Mouse (Mus musculus) heart, postnatal 25 days (tissue): ENCODE measurements around the gene Ammecr1. TPM values are rescaled to one million over a fixed set of nuclear protein-coding genes. Genes with fewer than 3 reads are reported as not detected.

Source experiments
- DNase-seq: peaks from one replicate; pipeline ENCODE4 v3.0.0; 2022; ENCODE audit warnings: low spot score
- intact Hi-C: fragments of 180-260 bp; cut with DNase I; formaldehyde crosslinking; loops from one replicate; pipeline ENCODE4 v1.15.1; 2025
- microRNA-seq: library from miRNA; unstranded; fragments of <30 nt; microRNA quantifications from one replicate; pipeline ENCODE4 v1.2.0, GENCODE M21; 2022
- total RNA-seq, 2 experiments: library from RNA; stranded (reverse); gene quantifications; 2 replicates each; pipeline ENCODE4 v1.2.3; 2021

Gene Ammecr1
- total RNA-seq, 2 experiments from 2014 or later = 18.9 to 20.6 TPM

- no peak for DNase-seq
- intact Hi-C loops = no loop called here
Measured at GRCm38 (mm10) chrX:142832221-142832620, 134.3 kb downstream of the Ammecr1 start.

GRCm38 (mm10) chrX:142830572-142830971 is 136.0 kb downstream of the Ammecr1 start:
- DNase-seq = no peak
- intact Hi-C loops = no loop called here

DNA sequence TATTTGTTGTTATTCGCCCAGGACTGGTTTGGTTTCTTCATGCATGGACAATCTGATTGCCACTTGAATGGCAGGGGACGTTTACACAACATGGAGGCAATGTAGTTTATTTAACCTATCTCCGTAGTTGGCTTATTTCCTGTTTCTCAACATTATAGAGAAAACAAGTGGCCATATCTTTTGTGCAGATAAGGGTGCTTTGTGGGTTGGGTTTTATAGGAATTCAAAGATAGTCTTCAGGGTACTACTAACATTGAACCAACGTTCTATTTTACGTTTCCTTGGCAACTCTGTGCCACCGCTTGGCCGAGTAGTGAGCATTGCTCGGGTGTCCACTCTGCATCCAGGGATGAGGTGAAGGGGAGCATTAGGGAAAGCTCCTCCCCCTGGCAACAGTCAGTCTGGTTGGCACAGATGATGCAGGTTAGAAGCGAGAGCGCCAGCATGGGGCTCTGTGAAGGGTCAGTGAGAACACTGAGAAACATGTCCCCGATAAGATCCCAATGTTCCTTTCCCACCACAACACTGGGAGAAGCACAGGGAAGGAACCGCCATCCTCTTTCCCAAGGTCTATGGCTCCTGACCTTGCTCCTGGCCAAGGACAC is 136.6 kb downstream of the Ammecr1 start:
- DNase-seq = no peak
- intact Hi-C loops = no loop called here

GRCm38 (mm10) chrX:142829267-142829666 is 137.3 kb downstream of the Ammecr1 start:
- intact Hi-C loops = no loop called here
- no peak for DNase-seq

DNA sequence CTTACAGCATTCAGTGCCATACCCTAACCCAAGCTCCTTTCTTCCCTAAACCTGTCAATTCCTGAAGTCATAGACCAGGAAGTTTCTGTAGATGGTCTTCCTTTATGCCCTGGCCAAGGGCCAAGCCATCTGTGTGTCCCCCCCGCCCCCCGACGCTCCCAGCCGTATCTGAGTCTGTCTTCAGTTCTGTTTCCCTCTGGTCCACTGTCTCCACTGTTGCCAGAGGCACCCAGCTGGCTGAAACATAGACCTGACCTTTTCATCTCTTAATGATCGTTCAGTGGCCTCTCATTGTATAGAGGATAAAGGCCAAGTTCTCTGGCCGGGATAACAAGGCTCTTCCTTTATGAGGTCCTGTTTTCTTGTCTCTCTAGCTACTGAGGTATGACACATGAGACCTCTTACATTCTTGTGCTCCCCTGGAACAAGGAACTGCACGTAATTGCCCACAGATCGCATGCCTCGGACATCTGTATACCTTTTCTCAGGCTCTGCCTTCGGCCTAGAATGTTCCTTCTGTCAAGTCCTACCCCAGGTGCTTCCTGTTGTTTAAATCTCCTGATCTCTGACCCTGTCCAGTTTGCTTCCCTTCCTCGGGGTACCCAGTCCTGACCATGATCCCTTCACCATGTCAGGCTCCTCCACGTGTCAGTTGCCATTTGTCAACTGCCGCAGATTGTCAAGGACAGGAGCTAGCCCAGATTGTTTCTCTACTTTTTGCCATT is 138.2 kb downstream of the Ammecr1 start:
- intact Hi-C loops = no loop called here
- no peak for DNase-seq

GRCm38 (mm10) chrX:142827644-142828043 is 138.9 kb downstream of the Ammecr1 start:
- DNase-seq = no peak
- intact Hi-C loops = no loop called here

DNA sequence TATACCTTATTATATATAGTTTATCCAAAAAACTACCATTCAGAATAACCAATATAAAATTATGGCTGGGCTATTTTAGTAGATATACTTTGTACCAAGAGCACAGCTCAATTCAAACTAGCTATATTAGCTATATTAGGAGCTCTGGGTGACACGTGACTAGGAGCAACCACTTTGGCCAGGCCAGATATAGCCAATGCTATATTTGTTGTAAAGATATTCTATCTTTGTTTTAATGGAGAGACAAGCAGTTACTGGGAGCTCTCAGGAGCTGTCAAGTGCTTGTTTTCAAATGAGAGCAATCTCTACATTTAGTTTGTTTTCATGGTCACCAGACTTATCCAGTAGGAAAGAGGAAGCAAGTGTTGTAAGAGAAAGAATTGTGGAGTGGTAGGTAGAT is 141.2 kb downstream of the Ammecr1 start:
- DNase-seq = no peak
- intact Hi-C loops = no loop called here

GRCm38 (mm10) chrX:142821846-142822245 is 144.7 kb downstream of the Ammecr1 start:
- no peak for DNase-seq
- intact Hi-C loops = no loop called here

- DNase-seq = no peak
- intact Hi-C loops = no loop called here
Measured at GRCm38 (mm10) chrX:142821239-142821638, 145.3 kb downstream of the Ammecr1 start.

GRCm38 (mm10) chrX:142818057-142818682 is 148.4 kb downstream of the Ammecr1 start:
- intact Hi-C loops = loop anchor here (1.0 to 2.0 kb wide), 3 partner anchors 233 to 627 kb away; no protein-coding TSS in a partner anchor
- no peak for DNase-seq

- intact Hi-C loops = no loop called here
Measured at GRCm38 (mm10) chrX:142813146-142813545, 153.4 kb downstream of the Ammecr1 start.

DNA sequence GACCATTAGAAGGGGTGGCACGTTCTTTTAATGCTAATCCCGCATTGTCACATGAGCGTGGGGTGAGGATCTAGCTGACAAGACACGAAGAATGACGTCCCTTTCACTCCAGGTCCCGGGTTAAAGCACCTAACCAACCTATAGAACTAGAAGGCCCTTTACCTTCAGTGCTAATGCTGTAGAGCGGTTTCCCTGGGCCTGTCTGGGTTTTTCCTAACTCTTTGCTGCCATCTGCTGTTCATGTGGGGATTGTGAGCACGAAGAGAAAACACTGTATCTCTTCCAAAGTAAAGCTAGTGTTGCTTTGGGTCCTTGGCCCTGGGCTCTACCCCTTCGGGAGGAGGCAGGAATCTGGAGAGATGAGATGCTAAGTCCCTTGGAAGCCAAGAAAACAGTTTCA is 158.1 kb downstream of the Ammecr1 start:
- DNase-seq = no peak
- intact Hi-C loops = loop anchor here (1.0 to 5.0 kb wide), 3 partner anchors 126 to 436 kb away; partner anchors contain the start of gene Tmem164

More at GRCm38 (mm10) chrX:142813146-142813545, 153.4 kb downstream of the Ammecr1 start:
- no peak for DNase-seq

DNA sequence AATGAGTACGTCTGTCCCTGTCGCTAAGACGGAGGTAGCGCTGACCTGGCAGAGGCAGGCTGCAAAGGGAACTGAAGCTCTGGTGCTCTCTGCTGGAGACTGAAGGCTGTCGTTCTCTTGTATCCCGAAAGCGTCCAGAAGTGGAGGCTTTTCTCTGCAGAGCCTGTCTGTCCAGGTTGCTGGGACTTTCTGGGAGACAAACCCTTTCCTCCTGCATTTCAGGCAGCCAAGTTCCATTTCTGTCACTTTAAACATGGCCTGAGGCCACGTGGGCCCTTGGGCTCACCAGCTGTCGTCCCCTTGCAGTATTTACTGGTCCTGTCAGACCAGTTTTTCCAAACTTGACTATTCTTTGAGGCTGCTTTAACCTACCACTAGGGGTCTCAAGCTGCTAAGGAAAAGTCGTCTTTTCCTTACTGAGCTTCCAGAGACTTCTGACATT is 159.9 kb downstream of the Ammecr1 start:
- intact Hi-C loops = loop anchor here (5.0 kb wide), 2 partner anchors 124 to 434 kb away; partner anchors contain the start of gene Tmem164
- no peak for DNase-seq

- no peak for DNase-seq
- intact Hi-C loops = loop anchor here (5.0 kb wide), 2 partner anchors 124 to 434 kb away; partner anchors contain the start of gene Tmem164
Measured at GRCm38 (mm10) chrX:142806126-142806525, 160.4 kb downstream of the Ammecr1 start.

- no peak for DNase-seq
- intact Hi-C loops = no loop called here
Measured at GRCm38 (mm10) chrX:142804596-142804995, 161.9 kb downstream of the Ammecr1 start.

Small RNA genes lying within 50 kb of the gene (microRNA-seq; reads per million reads assigned to microRNA genes)
- not detected for gene Gm44351

Other genes with a start within 250 kb of the Ammecr1 start
- under 1 TPM; 0.18 to 0.20 TPM for gene Rtl9, start 132.9 kb upstream of the Ammecr1 start, total RNA-seq